Mouse (Mus musculus) heart, embryonic 11.5 days (tissue): ENCODE data around the gene Impdh1. TPM values are rescaled to one million over a fixed set of nuclear protein-coding genes. Genes with fewer than 3 reads are reported as not detected.

Experiments used
- microRNA-seq: library from miRNA; unstranded; fragments of <30 nt; microRNA quantifications from one replicate; pipeline ENCODE4, GENCODE M21; 2016; ENCODE audit warnings: borderline number of aligned reads
- polyA plus RNA-seq: library from polyadenylated mRNA; unstranded; fragments of >200 nt; fragmentation: Nextera tagmentation; extraction: Ambion mirVana; gene quantifications from 2 replicates; pipeline ENCODE4 v1.2.1, GENCODE M21; 2014

Impdh1 gene
- polyA plus RNA-seq, 1 experiment from 2014 or later, result 34.3 TPM

Small RNA genes lying within 50 kb of the gene (microRNA-seq; reads per million reads assigned to microRNA genes)
- not detected for gene Gm24303

Other genes with a start within 250 kb of the Impdh1 start
- not detected in 2 replicates for gene Lep, start 156.1 kb downstream of the Impdh1 start, polyA plus RNA-seq
- gene Rbm28, start 51.4 kb downstream of the Impdh1 start, polyA plus RNA-seq, result 39.9 and 43.0 TPM in 2 replicates
- 1.6 and 1.8 TPM in 2 replicates for gene Prrt4, start 36.8 kb downstream of the Impdh1 start, polyA plus RNA-seq
- gene Hilpda, start 56.1 kb upstream of the Impdh1 start, polyA plus RNA-seq, result 23.4 and 27.4 TPM in 2 replicates
- gene Fam71f2, start 63.2 kb upstream of the Impdh1 start, polyA plus RNA-seq, result 0.53 TPM in 1 of 2 replicates, not detected in the other
- gene Fam71f1, start 102.8 kb upstream of the Impdh1 start, polyA plus RNA-seq, result 0.10 and 0.21 TPM in 2 replicates
- 443 and 519 TPM in 2 replicates for gene Calu, start 131.7 kb upstream of the Impdh1 start, polyA plus RNA-seq
- gene Opn1sw, start 172.1 kb upstream of the Impdh1 start, polyA plus RNA-seq, result 0.27 and 0.30 TPM in 2 replicates
- gene Ccdc136, start 179.9 kb upstream of the Impdh1 start, polyA plus RNA-seq, result 27.0 and 30.2 TPM in 2 replicates
- gene Flnc, start 216.9 kb upstream of the Impdh1 start, polyA plus RNA-seq, result 37.1 and 42.5 TPM in 2 replicates